Mouse (Mus musculus) kidney, adult 2 months (tissue): Measurements from ENCODE around the gene AI467606. TPM values are rescaled to one million over a fixed set of nuclear protein-coding genes. Genes with fewer than 3 reads are reported as not detected.
"Not testable (repeated sequence)": the region's sequence is repeated elsewhere in the genome, so short reads cannot be mapped to it uniquely, and the experiment has no call there.

Experiments used
- DNase-seq: peaks from one replicate; pipeline ENCODE4 v3.0.0; 2021
- H3K27ac ChIP-seq: fragments of 200-500 bp; 2 replicates; pipeline ENCODE4 v1.5.1; 2012; ENCODE audit warnings: low read depth, low read length, control low read depth, inconsistent platforms; ENCODE audit not compliant: insufficient read depth
- H3K27me3 ChIP-seq: fragments of 200-500 bp; replicated peaks from 2 replicates; pipeline ENCODE4 v1.6.1; 2012; ENCODE audit warnings: mild to moderate bottlenecking, moderate library complexity, low read length, inconsistent platforms; ENCODE audit not compliant: control insufficient read depth, insufficient read depth
- H3K36me3 ChIP-seq: fragments of 200-500 bp; 2 replicates; pipeline ENCODE4 v1.6.1; 2012; ENCODE audit warnings: mild to moderate bottlenecking, moderate library complexity, low read length, inconsistent platforms; ENCODE audit not compliant: control insufficient read depth, insufficient read depth
- H3K4me1 ChIP-seq: fragments of 200-500 bp; 2 replicates; pipeline ENCODE4 v1.6.1; 2011; ENCODE audit warnings: low read length; ENCODE audit not compliant: control insufficient read depth, insufficient read depth
- H3K4me3 ChIP-seq: fragments of 200-500 bp; 2 replicates; pipeline ENCODE4 v1.5.1; 2011; ENCODE audit warnings: mild to moderate bottlenecking, low read depth, low read length, control low read depth; ENCODE audit not compliant: insufficient read depth
- CTCF ChIP-seq: fragments of 200-500 bp; conservative IDR thresholded peaks from 2 replicates; pipeline ENCODE4 v1.5.1; 2011; ENCODE audit warnings: low read depth, mild to moderate bottlenecking, control low read depth, low read length, moderate library complexity, mixed read lengths; ENCODE audit not compliant: insufficient read depth, insufficient read length
- POLR2A ChIP-seq: fragments of 200-500 bp; IDR thresholded peaks from one replicate; pipeline ENCODE4 v1.6.1; 2011; ENCODE audit warnings: low read depth, low read length, control low read depth
- WGBS: fragments of 180-500 bp; shearing (Covaris S2); methylation state at CpG from one replicate; pipeline ENCODE4 v1.1.7; 2018; 5-methylcytosine and 5-hydroxymethylcytosine counted together
- polyA plus RNA-seq: library from polyadenylated mRNA; depleted of rRNA; stranded (reverse); fragments of >200 nt; gene quantifications from 2 replicates; pipeline ENCODE4 v1.2.3, GENCODE M21; 2012

AI467606 gene
- polyA plus RNA-seq, 1 experiment, result 7.7 TPM

GRCm38 (mm10) chr7:127084794-127085193 lies 6.4 kb upstream of the AI467606 start:
- Histone ChIP-seq H3K27ac (no peak overlapping the region), H3K36me3 (no peaks in the 10 kb centered on the region), H3K4me1 (peaks cover 4% of the 10 kb centered on the region; the same call in 1 of the 2 replicates), H3K27me3 (no peaks in the 10 kb centered on the region), H3K4me3 (no peak overlapping the region)
- no peak for DNase-seq
- 89% methylated on average over 2 of the region's 2 CpGs for WGBS
- TF ChIP-seq POLR2A (no peak), CTCF (no peak)

DNA sequence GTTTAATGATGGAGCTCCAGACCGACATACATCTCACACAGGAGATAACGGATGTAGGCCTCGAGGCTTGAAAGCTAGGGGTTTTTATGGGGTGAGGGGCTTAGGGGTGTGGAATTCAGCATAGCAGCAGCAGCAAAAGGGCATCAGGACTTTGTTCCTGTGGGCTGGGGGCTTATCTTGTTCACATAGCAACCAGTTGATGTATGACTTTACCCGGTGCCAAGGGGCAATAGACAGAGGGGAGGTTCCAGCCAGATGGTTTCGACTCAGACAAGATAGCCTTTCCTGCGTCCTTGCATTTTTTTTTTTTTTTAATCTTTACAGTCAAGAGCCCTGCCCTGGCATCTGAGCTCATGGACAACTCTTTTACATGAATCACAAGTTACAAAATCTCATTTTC lies 5.4 kb upstream of the AI467606 start:
- DNase-seq, H3K36me3 ChIP-seq, H3K4me1 ChIP-seq, H3K4me3 ChIP-seq, H3K27ac ChIP-seq, H3K27me3 ChIP-seq: not testable (repeated sequence)
- 73% methylated on average over 6 of the region's 6 CpGs for WGBS

GRCm38 (mm10) chr7:127087278-127088010 lies 3.7 kb upstream of the AI467606 start, which contains the start of gene Zg16:
Gene Zg16, minus strand, starts transcription at chr7:127087328.
- not testable (repeated sequence) for DNase-seq, H3K4me1 ChIP-seq, H3K4me3 ChIP-seq, H3K27ac ChIP-seq, H3K27me3 ChIP-seq, H3K36me3 ChIP-seq
- WGBS, result 69% methylated on average over 6 of the region's 6 CpGs

- WGBS, result 89% methylated on average over 3 of the region's 3 CpGs
These were observed 3.1 kb upstream of the AI467606 start for GRCm38 (mm10) chr7:127088083-127088482.

GRCm38 (mm10) chr7:127088901-127089845 lies 2.0 kb upstream of the AI467606 start:
- H3K27ac ChIP-seq, result no peak overlapping the region
- H3K4me1 ChIP-seq, result no peaks in the 10 kb centered on the region
- no peaks in the 10 kb centered on the region for H3K27me3 ChIP-seq
- WGBS, result 29% methylated on average over 27 of the region's 27 CpGs
- DNase-seq, result peak; percentile 42
- peak overlapping the region; percentile 5; the same call in 1 of the 2 replicates for H3K4me3 ChIP-seq
- no peak for TF ChIP-seq POLR2A
- no peak for TF ChIP-seq CTCF
- no peaks in the 10 kb centered on the region for H3K36me3 ChIP-seq

More at GRCm38 (mm10) chr7:127088083-127088482, 3.1 kb upstream of the AI467606 start:
- Histone ChIP-seq H3K27ac (no peak overlapping the region), H3K4me1 (no peaks in the 10 kb centered on the region), H3K4me3 (no peak overlapping the region), H3K36me3 (no peaks in the 10 kb centered on the region), H3K27me3 (no peaks in the 10 kb centered on the region)
- no peak for DNase-seq
- TF ChIP-seq POLR2A (no peak), CTCF (no peak)

- no peak for DNase-seq
- 89% methylated on average over 20 of the region's 20 CpGs for WGBS
- H3K27me3 ChIP-seq, result no peaks in the 10 kb centered on the region
- H3K4me1 ChIP-seq, result no peaks in the 10 kb centered on the region
- H3K27ac ChIP-seq, result peak overlapping the region; percentile 12; the same call in 1 of the 2 replicates
- H3K4me3 ChIP-seq, result no peak overlapping the region
- H3K36me3 ChIP-seq, result no peaks in the 10 kb centered on the region
- TF ChIP-seq CTCF, result no peak
- no peak for TF ChIP-seq POLR2A
These were observed 725 bp upstream of the AI467606 start for GRCm38 (mm10) chr7:127090154-127091113.

GRCm38 (mm10) chr7:127093914-127094313 lies 2.8 kb downstream of the AI467606 start:
- H3K27ac ChIP-seq, result no peak overlapping the region
- no peaks in the 10 kb centered on the region for H3K27me3 ChIP-seq
- H3K4me1 ChIP-seq, result no peaks in the 10 kb centered on the region
- H3K36me3 ChIP-seq, result no peaks in the 10 kb centered on the region
- no peak for DNase-seq
- TF ChIP-seq CTCF, result no peak
- no peak overlapping the region for H3K4me3 ChIP-seq
- 82% methylated on average over 3 of the region's 3 CpGs for WGBS
